Mouse (Mus musculus): ENCODE measurements around the gene Clybl. TPM values are rescaled to one million over a fixed set of nuclear protein-coding genes. Genes with fewer than 3 reads are reported as not detected.
A peak's percentile ranks its signal among the peaks of the same experiment; 100 is the strongest.

Gene Clybl
- total RNA-seq, 2 experiments from 2014 or later, result 21.5 to 23.8 TPM

GRCm38 (mm10) chr14:122434039-122434438, 252.5 kb downstream of the Clybl start:
- no peak for DNase-seq (ENCODE audit: low spot score in 2 of 2)
- intact Hi-C loops (cut with DNase I), result no loop called here

DNA sequence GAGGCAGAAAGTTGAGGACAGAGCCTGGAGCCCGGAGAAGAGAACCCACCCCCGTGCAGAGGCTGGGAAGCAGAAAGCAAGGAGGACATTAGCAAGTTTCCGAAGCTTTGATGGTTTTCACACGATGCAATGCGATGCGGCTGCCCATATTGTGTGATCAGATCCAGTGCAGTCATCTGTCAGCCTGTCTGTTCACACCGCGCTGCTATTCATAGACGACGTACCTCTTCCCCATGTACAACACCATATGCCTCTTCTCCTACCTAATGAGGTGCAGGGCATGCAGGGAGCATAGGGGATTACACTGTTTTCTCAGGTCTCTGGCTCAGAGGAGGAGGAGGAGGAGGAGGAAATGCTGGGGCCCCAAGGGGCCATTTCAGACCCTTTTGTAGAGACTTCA, 255.3 kb downstream of the Clybl start:
- intact Hi-C loops (cut with DNase I), result no loop called here

DNA sequence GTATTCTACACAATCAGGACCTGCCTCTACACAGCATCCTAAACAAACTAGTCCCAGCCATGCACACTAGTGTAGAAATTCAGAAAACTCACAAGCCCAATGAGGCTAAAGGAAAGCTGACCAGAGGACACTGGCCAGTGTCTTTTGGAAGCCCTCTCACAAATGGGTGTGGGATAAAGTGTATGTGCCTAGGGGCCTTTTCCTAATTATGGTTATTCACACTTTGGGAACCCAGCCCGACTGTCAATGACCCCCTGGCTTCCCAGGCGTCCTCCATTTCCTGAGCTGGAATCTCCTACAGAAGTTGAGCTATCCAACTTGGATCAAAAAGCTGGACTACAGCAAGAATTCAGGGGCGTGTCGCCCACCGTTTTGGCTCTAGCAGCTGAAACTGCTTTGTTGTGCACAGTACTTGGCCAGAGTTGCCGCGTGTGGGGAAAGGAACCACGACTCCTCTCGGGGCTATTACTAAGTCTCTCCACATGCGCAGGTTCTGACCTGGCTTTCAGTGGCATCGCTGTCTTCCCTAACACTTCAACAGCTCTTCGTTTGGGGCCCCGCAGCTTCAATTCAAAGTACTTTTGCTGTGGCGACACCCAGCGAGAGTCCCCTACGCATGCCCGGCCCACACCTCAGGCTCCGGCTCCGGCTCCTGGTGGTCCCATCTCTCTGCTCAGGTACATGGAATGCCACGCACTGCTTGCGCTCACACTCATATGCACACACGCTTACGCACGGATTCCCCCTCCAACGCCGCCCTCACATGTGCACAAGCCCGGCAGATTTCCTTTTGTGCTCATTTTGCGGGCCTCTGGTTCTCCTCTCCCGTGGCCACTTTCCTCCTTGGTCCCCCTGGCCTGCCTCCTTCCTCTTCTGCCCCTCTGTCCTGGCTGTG, 268.3 kb downstream of the Clybl start:
- intact Hi-C loops (cut with DNase I), result loop anchor here (5.0 kb wide), 3 partner anchors 37 to 223 kb away; no protein-coding TSS in a partner anchor
- no peak for DNase-seq (ENCODE audit: low spot score in 2 of 2)

More for the DNA sequence above, 255.3 kb downstream of the Clybl start:
- DNase-seq (ENCODE audit: low spot score in 2 of 2), result no peak

- intact Hi-C loops (cut with DNase I), result loop anchor here (5.0 kb wide), 3 partner anchors 37 to 223 kb away; no protein-coding TSS in a partner anchor
- DNase-seq (ENCODE audit: low spot score in 2 of 2), result peak in 1 of 2 experiments; percentile 37
Observed at GRCm38 (mm10) chr14:122450496-122451382, 269.2 kb downstream of the Clybl start, which contains the start of gene Gm5089. Gm5089 (minus strand) TSS chr14:122451115.

DNA sequence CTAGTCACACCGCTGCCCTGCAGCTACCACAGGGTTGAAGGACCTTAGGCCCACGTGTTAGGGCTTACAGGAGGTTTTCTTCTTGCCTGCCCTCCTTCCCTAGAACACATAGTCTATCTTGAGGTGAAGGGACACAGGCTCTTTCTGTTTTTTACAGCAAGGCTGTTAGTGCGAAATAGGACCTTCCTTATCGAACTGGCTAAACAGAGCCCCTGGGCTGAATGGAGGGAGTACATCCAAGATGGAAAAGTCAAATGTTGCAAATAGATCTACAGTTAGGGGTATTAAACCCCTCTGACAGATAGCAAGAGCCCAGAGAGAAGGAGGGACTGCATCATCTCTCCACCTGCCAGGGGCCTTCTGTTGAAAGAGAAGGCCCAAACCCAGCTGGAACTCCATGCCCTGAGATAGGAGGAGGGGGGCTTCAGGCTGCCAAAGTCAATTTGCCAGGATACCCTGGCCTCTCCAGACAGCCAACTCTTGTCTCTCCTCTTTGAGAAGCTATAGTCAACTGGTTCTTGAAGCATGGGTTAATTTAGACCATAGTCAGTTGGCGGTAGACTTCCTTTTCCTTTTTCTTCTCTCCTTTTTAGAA, 270.1 kb downstream of the Clybl start:
- intact Hi-C loops (cut with DNase I), result loop anchor here (5.0 kb wide), 3 partner anchors 36 to 224 kb away; no protein-coding TSS in a partner anchor
- no peak for DNase-seq (ENCODE audit: low spot score in 2 of 2)

Other genes with a start within 250 kb of the Clybl start
- 1 to 10 TPM in 1 of 2 experiments, under 1 TPM in 1; 0.96 to 1.7 TPM for gene Gpr183, start 216.5 kb upstream of the Clybl start, total RNA-seq (2021)
- gene Timm8a2, start 147.0 kb upstream of the Clybl start, total RNA-seq (2021), result not detected
- gene Tm9sf2, start 74.7 kb upstream of the Clybl start, total RNA-seq (2021), result 100 to 1,000 TPM; 107 to 112 TPM